Mouse (Mus musculus): ENCODE measurements at regions not wholly inside any gene's neighbourhood (a gene's known extent, or its start where the extent isn't known, plus 50 kb on each side); places are given as distances from the start of the nearest gene placed in this dataset.
"Not testable (repeated sequence)": the region's sequence is repeated elsewhere in the genome, so short reads cannot be mapped to it uniquely, and the experiment has no call there.

- ATAC-seq = not testable (repeated sequence)
Observed at GRCm38 (mm10) chr17:17197229-17197628, 76.0 kb downstream of the Zfp97 start.

GRCm38 (mm10) chr17:17229069-17229468 lies 107.9 kb downstream of the Zfp97 start:
- no peak for ATAC-seq

- ATAC-seq = peak; percentile 100
Observed at GRCm38 (mm10) chr17:17234329-17235185, 113.3 kb downstream of the Zfp97 start.

- ATAC-seq = not testable (repeated sequence)
Observed at GRCm38 (mm10) chr17:17235186-17235482, 113.9 kb downstream of the Zfp97 start.
